Mouse (Mus musculus) liver, embryonic 12.5 days (tissue): ENCODE measurements around the gene Ugcg. TPM values are rescaled to one million over a fixed set of nuclear protein-coding genes. Genes with fewer than 3 reads are reported as not detected.

Experiments
- ATAC-seq: fragments of 200-750 bp; cut with Nextera tagmentation; 2 replicates; pipeline ENCODE4 v1.8.0; 2017; ENCODE audit warnings: moderate number of reproducible peaks, mild to moderate bottlenecking, moderate library complexity
- H3K27ac ChIP-seq: fragments of 300-500 bp; sonication (generic); 2 replicates; pipeline ENCODE4 v1.5.1; 2016; ENCODE audit warnings: mild to moderate bottlenecking
- H3K27me3 ChIP-seq: fragments of 300-500 bp; sonication (generic); replicated peaks from 2 replicates; pipeline ENCODE4 v1.6.1; 2016; ENCODE audit warnings: mild to moderate bottlenecking, moderate library complexity
- H3K36me3 ChIP-seq: fragments of 300-500 bp; sonication (generic); 2 replicates; pipeline ENCODE4 v1.6.1; 2016; ENCODE audit warnings: mild to moderate bottlenecking, moderate library complexity
- H3K4me1 ChIP-seq: fragments of 300-500 bp; sonication (generic); 2 replicates; pipeline ENCODE4 v1.6.1; 2016
- H3K4me2 ChIP-seq: fragments of 300-500 bp; sonication (generic); 2 replicates; pipeline ENCODE4 v1.6.1; 2016; ENCODE audit warnings: mild to moderate bottlenecking, moderate library complexity
- H3K4me3 ChIP-seq: fragments of 300-500 bp; sonication (generic); 2 replicates; pipeline ENCODE4 v1.5.1; 2016; ENCODE audit warnings: mild to moderate bottlenecking, moderate library complexity
- H3K9ac ChIP-seq: fragments of 300-500 bp; sonication (generic); 2 replicates; pipeline ENCODE4 v1.6.1; 2016; ENCODE audit warnings: mild to moderate bottlenecking, moderate library complexity
- H3K9me3 ChIP-seq: fragments of 300-500 bp; sonication (generic); replicated peaks from 2 replicates; pipeline ENCODE4 v1.6.1; 2016; ENCODE audit warnings: mild to moderate bottlenecking, moderate library complexity
- whole genome bisulfite sequencing: fragments of 180-500 bp; shearing (Covaris S2); methylation state at CpG from one replicate; pipeline ENCODE4 v1.1.7; 2016; ENCODE audit not compliant: insufficient replicate concordance; 5-methylcytosine and 5-hydroxymethylcytosine counted together
- polyA plus RNA-seq: library from polyadenylated mRNA; unstranded; fragments of >200 nt; fragmentation: Nextera tagmentation; extraction: Ambion mirVana; gene quantifications from 2 replicates; pipeline ENCODE4 v1.2.1, GENCODE M21; 2016

Ugcg gene
- polyA plus RNA-seq, 1 experiment from 2014 or later, result 14.4 TPM

GRCm38 (mm10) chr4:59172616-59173015 is 16.4 kb upstream of the Ugcg start:
- no peak overlapping the region for H3K27ac ChIP-seq

GRCm38 (mm10) chr4:59173181-59173922 is 15.7 kb upstream of the Ugcg start:
- H3K27ac ChIP-seq, result no peak overlapping the region
- H3K36me3 ChIP-seq, result no peaks in the 10 kb centered on the region
- peaks cover 34% of the 10 kb centered on the region for H3K4me1 ChIP-seq
- ATAC-seq, result no peak
- H3K9me3 ChIP-seq, result no peaks in the 10 kb centered on the region
- no peak overlapping the region for H3K4me3 ChIP-seq
- H3K27me3 ChIP-seq, result no peaks in the 10 kb centered on the region
- H3K9ac ChIP-seq, result no peak overlapping the region
- 30% methylated on average over 2 of the region's 2 CpGs for WGBS
- H3K4me2 ChIP-seq, result no peak overlapping the region

More at GRCm38 (mm10) chr4:59172616-59173015, 16.4 kb upstream of the Ugcg start:
- no peak for ATAC-seq
- Histone ChIP-seq H3K27me3 (no peaks in the 10 kb centered on the region), H3K9ac (no peak overlapping the region), H3K4me2 (no peak overlapping the region), H3K4me1 (peaks cover 34% of the 10 kb centered on the region), H3K36me3 (no peaks in the 10 kb centered on the region), H3K9me3 (no peaks in the 10 kb centered on the region), H3K4me3 (no peak overlapping the region)
- WGBS, result 60% methylated on average over 2 of the region's 2 CpGs

GRCm38 (mm10) chr4:59175003-59175402 is 14.1 kb upstream of the Ugcg start:
- no peak overlapping the region for H3K4me2 ChIP-seq
- H3K9ac ChIP-seq, result no peak overlapping the region
- H3K36me3 ChIP-seq, result no peaks in the 10 kb centered on the region
- no peaks in the 10 kb centered on the region for H3K9me3 ChIP-seq
- peaks cover 29% of the 10 kb centered on the region for H3K4me1 ChIP-seq
- ATAC-seq, result 0 out of 2 replicates have a peak, but pooled peaks have one; percentile 55
- H3K4me3 ChIP-seq, result no peak overlapping the region
- whole genome bisulfite sequencing, result 20% methylated on average over 4 of the region's 4 CpGs
- H3K27ac ChIP-seq, result no peak overlapping the region
- H3K27me3 ChIP-seq, result no peaks in the 10 kb centered on the region

GRCm38 (mm10) chr4:59175929-59176328 is 13.1 kb upstream of the Ugcg start:
- no peaks in the 10 kb centered on the region for H3K27me3 ChIP-seq
- 37% methylated on average over 6 of the region's 6 CpGs for WGBS
- ATAC-seq, result no peak

GRCm38 (mm10) chr4:59177566-59177965 is 11.5 kb upstream of the Ugcg start:
- Histone ChIP-seq H3K27ac (no peak overlapping the region), H3K27me3 (no peaks in the 10 kb centered on the region), H3K4me2 (no peak overlapping the region), H3K9ac (no peak overlapping the region), H3K9me3 (no peaks in the 10 kb centered on the region), H3K4me3 (no peak overlapping the region), H3K4me1 (peaks cover 46% of the 10 kb centered on the region), H3K36me3 (no peaks in the 10 kb centered on the region)
- 75% methylated on average over 2 of the region's 2 CpGs for WGBS
- ATAC-seq, result no peak

More at GRCm38 (mm10) chr4:59175929-59176328, 13.1 kb upstream of the Ugcg start:
- no peaks in the 10 kb centered on the region for H3K9me3 ChIP-seq
- no peak overlapping the region for H3K27ac ChIP-seq
- no peak overlapping the region for H3K4me2 ChIP-seq
- H3K4me3 ChIP-seq, result no peak overlapping the region
- no peak overlapping the region for H3K9ac ChIP-seq
- no peaks in the 10 kb centered on the region for H3K36me3 ChIP-seq
- H3K4me1 ChIP-seq, result peaks cover 32% of the 10 kb centered on the region

- 42% methylated on average over 5 of the region's 5 CpGs for WGBS
- no peak overlapping the region for H3K4me3 ChIP-seq
- H3K36me3 ChIP-seq, result no peaks in the 10 kb centered on the region
- ATAC-seq, result no peak
- no peak overlapping the region for H3K4me2 ChIP-seq
- H3K9me3 ChIP-seq, result no peaks in the 10 kb centered on the region
- no peaks in the 10 kb centered on the region for H3K27me3 ChIP-seq
- peaks cover 40% of the 10 kb centered on the region for H3K4me1 ChIP-seq
- no peak overlapping the region for H3K9ac ChIP-seq
- 0 out of 2 replicates have a peak overlapping the region, but pooled peaks have one; percentile 7 for H3K27ac ChIP-seq
These were observed 7.5 kb upstream of the Ugcg start for GRCm38 (mm10) chr4:59181320-59182271.

GRCm38 (mm10) chr4:59185671-59186070 is 3.4 kb upstream of the Ugcg start:
- Histone ChIP-seq H3K27ac (no peak overlapping the region), H3K9ac (no peak overlapping the region), H3K36me3 (no peaks in the 10 kb centered on the region), H3K4me3 (no peak overlapping the region), H3K27me3 (no peaks in the 10 kb centered on the region), H3K4me2 (no peak overlapping the region), H3K4me1 (peaks cover 63% of the 10 kb centered on the region), H3K9me3 (no peaks in the 10 kb centered on the region)
- no peak for ATAC-seq
- 53% methylated on average over 3 of the region's 3 CpGs for WGBS

- Histone ChIP-seq H3K4me3 (no peak overlapping the region), H3K4me2 (no peak overlapping the region), H3K36me3 (0 out of 2 replicates have a peak, but pooled peaks cover 4% of the 10 kb centered on the region), H3K27ac (no peak overlapping the region), H3K9me3 (no peaks in the 10 kb centered on the region), H3K27me3 (no peaks in the 10 kb centered on the region), H3K4me1 (peaks cover 59% of the 10 kb centered on the region), H3K9ac (no peak overlapping the region)
- WGBS, result 12% methylated on average over 3 of the region's 3 CpGs
- no peak for ATAC-seq
These were observed 1.8 kb upstream of the Ugcg start for GRCm38 (mm10) chr4:59187289-59187688.

- 0 out of 2 replicates have a peak, but pooled peaks cover 4% of the 10 kb centered on the region for H3K36me3 ChIP-seq
- ATAC-seq, result no peak
- peak overlapping the region; percentile 98 for H3K27ac ChIP-seq
- 22% methylated on average over 4 of the region's 4 CpGs for WGBS
- no peaks in the 10 kb centered on the region for H3K9me3 ChIP-seq
- H3K27me3 ChIP-seq, result no peaks in the 10 kb centered on the region
- peaks cover 69% of the 10 kb centered on the region for H3K4me1 ChIP-seq
- peak overlapping the region; percentile 99 for H3K4me3 ChIP-seq
- peak overlapping the region; percentile 99 for H3K9ac ChIP-seq
- H3K4me2 ChIP-seq, result peak overlapping the region; percentile 70
These were observed 619 bp upstream of the Ugcg start for GRCm38 (mm10) chr4:59188474-59188801.

- under 1% methylated on average over 38 of the region's 54 CpGs for WGBS
- no peaks in the 10 kb centered on the region for H3K27me3 ChIP-seq
- peak; percentile 19; the same call in 1 of the 2 replicates for ATAC-seq
- peak overlapping the region; percentile 99 for H3K9ac ChIP-seq
- H3K4me2 ChIP-seq, result peak overlapping the region; percentile 70
- no peaks in the 10 kb centered on the region for H3K9me3 ChIP-seq
- H3K36me3 ChIP-seq, result 0 out of 2 replicates have a peak, but pooled peaks cover 4% of the 10 kb centered on the region
- H3K27ac ChIP-seq, result peak overlapping the region; percentile 98
- peak overlapping the region; percentile 99 for H3K4me3 ChIP-seq
- H3K4me1 ChIP-seq, result peaks cover 76% of the 10 kb centered on the region
These were observed 635 bp downstream of the Ugcg start for GRCm38 (mm10) chr4:59189546-59190237.

- Histone ChIP-seq H3K4me2 (peak overlapping the region; percentile 70), H3K9me3 (no peaks in the 10 kb centered on the region), H3K4me3 (peak overlapping the region; percentile 99), H3K9ac (peak overlapping the region; percentile 99), H3K4me1 (peaks cover 76% of the 10 kb centered on the region), H3K27ac (peak overlapping the region; percentile 98), H3K27me3 (no peaks in the 10 kb centered on the region), H3K36me3 (0 out of 2 replicates have a peak, but pooled peaks cover 4% of the 10 kb centered on the region)
- no peak for ATAC-seq
- 12% methylated on average over 7 of the region's 7 CpGs for WGBS
These were observed 1.8 kb downstream of the Ugcg start for GRCm38 (mm10) chr4:59190650-59191424.
